Mouse (Mus musculus) myocyte (in vitro differentiated cells): Measurements from ENCODE around the gene Pphln1. TPM values are rescaled to one million over a fixed set of nuclear protein-coding genes. Genes with fewer than 3 reads are reported as not detected.
"Not testable (repeated sequence)": the region's sequence is repeated elsewhere in the genome, so short reads cannot be mapped to it uniquely, and the experiment has no call there.

Source experiments
- H3K27me3 ChIP-seq: one replicate; pipeline ENCODE4 v1.6.1; 2011; ENCODE audit not compliant: control insufficient read depth, insufficient read depth, insufficient read length
- H3K36me3 ChIP-seq: one replicate; pipeline ENCODE4 v1.6.1; 2011; ENCODE audit not compliant: control insufficient read depth, insufficient read depth
- H3K4me2 ChIP-seq: one replicate; pipeline ENCODE4 v1.6.1; 2011; ENCODE audit warnings: low read depth, control low read depth
- H3K4me3 ChIP-seq: one replicate; pipeline ENCODE4 v1.5.1; 2011; ENCODE audit warnings: mild to moderate bottlenecking, control low read depth, moderate library complexity
- H3K79me2 ChIP-seq: one replicate; pipeline ENCODE4 v1.6.1; 2011; ENCODE audit not compliant: control insufficient read depth, insufficient read depth
- H3ac ChIP-seq: one replicate; pipeline ENCODE4 v1.6.1; 2011; ENCODE audit not compliant: control insufficient read depth, insufficient read length
- CEBPB ChIP-seq: IDR thresholded peaks from 2 replicates; pipeline ENCODE4 v1.6.1; 2011; ENCODE audit warnings: mild to moderate bottlenecking, moderate library complexity; ENCODE audit not compliant: poor library complexity, insufficient read depth, severe bottlenecking
- E2F4 ChIP-seq: IDR thresholded peaks from one replicate; pipeline ENCODE4 v1.6.1; 2011; ENCODE audit warnings: mild to moderate bottlenecking, control low read depth, moderate library complexity; ENCODE audit not compliant: insufficient read depth
- MAX ChIP-seq: IDR thresholded peaks from one replicate; pipeline ENCODE4 v1.6.1; 2011; ENCODE audit warnings: low read depth, mild to moderate bottlenecking, control low read depth
- MYOD1 ChIP-seq, 3 experiments: IDR thresholded peaks; one replicate each; pipeline ENCODE4 v1.6.1; 2011; ENCODE audit warnings: control low read depth in 2 of 3, low read depth in 2 of 3, mild to moderate bottlenecking in 2 of 3, moderate library complexity in 1 of 3; ENCODE audit not compliant: insufficient read length in 2 of 3, control insufficient read depth in 1 of 3
- MYOG ChIP-seq, 3 experiments: IDR thresholded peaks; one replicate each; pipeline ENCODE4 v1.6.1; 2011; ENCODE audit warnings: control low read depth in 2 of 3, low read depth in 2 of 3, mild to moderate bottlenecking in 2 of 3; ENCODE audit not compliant: insufficient read length in 2 of 3, control insufficient read depth in 1 of 3, insufficient read depth in 1 of 3
- POLR2A ChIP-seq: IDR thresholded peaks from one replicate; pipeline ENCODE4 v1.6.1; 2011; ENCODE audit warnings: low read depth, mild to moderate bottlenecking, control low read depth, moderate library complexity; ENCODE audit not compliant: insufficient read length
- POLR2AphosphoS2 ChIP-seq: IDR thresholded peaks from one replicate; pipeline ENCODE4 v1.6.1; 2011; ENCODE audit warnings: low read depth, control low read depth; ENCODE audit not compliant: insufficient read length
- REST ChIP-seq: IDR thresholded peaks from one replicate; pipeline ENCODE4 v1.6.1; 2011; ENCODE audit warnings: mild to moderate bottlenecking, control low read depth, moderate library complexity; ENCODE audit not compliant: insufficient read depth, insufficient read length
- SRF ChIP-seq: IDR thresholded peaks from one replicate; pipeline ENCODE4 v1.6.1; 2011; ENCODE audit warnings: low read depth; ENCODE audit not compliant: control insufficient read depth, insufficient read length
- TCF12 ChIP-seq: IDR thresholded peaks from one replicate; pipeline ENCODE4 v1.6.1; 2011; ENCODE audit warnings: mild to moderate bottlenecking, control low read depth; ENCODE audit not compliant: poor library complexity, insufficient read depth, severe bottlenecking
- TCF3 ChIP-seq: IDR thresholded peaks from one replicate; pipeline ENCODE4 v1.6.1; 2011; ENCODE audit warnings: low read depth, control low read depth; ENCODE audit not compliant: insufficient read length
- USF1 ChIP-seq: IDR thresholded peaks from one replicate; pipeline ENCODE4 v1.6.1; 2011; ENCODE audit warnings: low read depth, mild to moderate bottlenecking, control low read depth, moderate library complexity
- polyA plus RNA-seq: library from polyadenylated mRNA; unstranded; fragments of >200 nt; fragmentation: generic; extraction: Trizol; gene quantifications from one replicate; pipeline ENCODE4 v1.2.1, GENCODE M21; 2012; ENCODE audit warnings: missing spikeins

The Pphln1 gene
- polyA plus RNA-seq: 20.4 TPM

DNA sequence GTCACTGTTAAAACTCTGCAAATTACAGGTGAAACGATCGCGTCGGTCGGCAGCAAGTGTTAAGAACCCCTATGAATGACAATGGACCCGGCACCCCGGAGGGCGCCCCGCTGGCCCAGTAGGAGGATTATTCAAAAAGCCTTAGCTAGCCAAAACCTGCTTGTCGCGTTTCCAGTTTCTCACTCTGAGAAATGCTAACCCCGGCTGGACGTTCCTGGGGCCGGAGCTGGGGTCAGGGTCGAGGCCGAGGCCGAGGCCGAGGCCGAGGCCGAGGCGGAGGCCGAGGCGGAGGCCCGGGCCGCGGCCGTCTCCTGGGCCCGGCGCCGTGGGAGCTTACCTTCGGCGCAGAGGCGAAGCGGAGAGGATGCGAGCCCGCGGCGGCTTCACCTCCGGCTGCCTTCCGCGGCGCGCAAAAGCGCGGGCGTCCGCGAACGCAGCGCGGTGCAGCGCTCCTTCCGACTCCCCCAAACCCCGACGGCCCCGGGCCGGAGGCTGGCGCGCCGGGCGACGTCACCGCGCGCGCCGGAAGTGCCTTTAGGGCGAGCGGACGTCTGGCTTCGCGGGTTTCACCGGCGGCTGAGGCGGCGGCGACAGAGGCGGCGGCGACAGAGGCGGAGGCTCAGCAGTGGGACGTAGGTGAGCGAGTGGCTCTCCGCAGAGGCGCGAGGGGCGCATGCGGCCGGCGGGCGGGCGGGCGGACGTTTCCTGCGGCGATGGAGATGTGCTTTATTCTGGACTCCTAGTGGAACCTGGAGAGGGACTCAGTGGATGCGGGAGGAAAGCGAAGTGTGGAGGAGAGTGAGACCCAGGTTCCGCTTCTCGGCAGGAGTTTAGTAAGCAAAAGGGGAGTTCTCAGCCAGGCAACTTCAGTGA is at the start of gene Pphln1, which contains the start of gene Zcrb1:
Pphln1 (plus strand) TSS at position 525 of the 873 bp plus-strand sequence.
Zcrb1 (minus strand) TSS at position 509 of the 873 bp plus-strand sequence.
- Histone ChIP-seq H3K79me2 (peaks cover 92% of the 10 kb centered on the region), H3K4me2 (peak within 1 kb of the TSS; percentile 97), H3K4me3 (peak within 1 kb of the TSS; percentile 74), H3K27me3 (no peaks in the 10 kb centered on the region), H3ac (peak within 1 kb of the TSS; percentile 43), H3K36me3 (peaks cover 10% of the 10 kb centered on the region)
- TF ChIP-seq MYOG (IDR thresholded peaks at IDR 0.05; ENCODE audit: control insufficient read depth in 1 of 3, insufficient read depth in 1 of 3, insufficient read length in 2 of 3, low read depth in 2 of 3) (peak in 2 of 3 experiments; percentile 9 to 19), USF1 (no peak), E2F4 (peak; percentile 50), POLR2AphosphoS2 (peak; percentile 74), REST (peak; percentile 8), SRF (peak; percentile 88), MYOD1 (IDR thresholded peaks at IDR 0.05; ENCODE audit: control insufficient read depth in 1 of 3, insufficient read length in 2 of 3, low read depth in 2 of 3) (peak in 1 of 3 experiments; percentile 12), MAX (no peak), POLR2A (peak; percentile 93), TCF12 (no peak), CEBPB (no peak), TCF3 (no peak)

GRCm38 (mm10) chr15:93358346-93359095 is 39.6 kb upstream of the Pphln1 start:
- Histone ChIP-seq H3K36me3 (no peaks in the 10 kb centered on the region), H3K4me3 (no peak overlapping the region), H3ac (no peak overlapping the region), H3K4me2 (no peak overlapping the region), H3K27me3 (no peaks in the 10 kb centered on the region), H3K79me2 (no peaks in the 10 kb centered on the region)
- TF ChIP-seq MAX: no peak
- TF ChIP-seq E2F4: no peak
- TF ChIP-seq SRF: no peak
- TF ChIP-seq TCF12: no peak

GRCm38 (mm10) chr15:93365561-93365960 is 32.6 kb upstream of the Pphln1 start:
- Histone ChIP-seq H3K79me2 (no peaks in the 10 kb centered on the region), H3K4me3 (no peak overlapping the region), H3K4me2 (no peak overlapping the region), H3ac (no peak overlapping the region), H3K27me3 (no peaks in the 10 kb centered on the region), H3K36me3 (no peaks in the 10 kb centered on the region)
- no peak for TF ChIP-seq POLR2AphosphoS2
- TF ChIP-seq POLR2A: no peak
- TF ChIP-seq CEBPB: no peak
- no peak for TF ChIP-seq MYOG (IDR thresholded peaks at IDR 0.05; ENCODE audit: control insufficient read depth in 1 of 3, insufficient read depth in 1 of 3, insufficient read length in 2 of 3, low read depth in 2 of 3)
- TF ChIP-seq TCF3: no peak
- TF ChIP-seq REST: no peak

- Histone ChIP-seq H3K36me3 (no peaks in the 10 kb centered on the region), H3K4me3 (no peak overlapping the region), H3K4me2 (no peak overlapping the region), H3K79me2 (no peaks in the 10 kb centered on the region), H3ac (no peak overlapping the region), H3K27me3 (no peaks in the 10 kb centered on the region)
- no peak for TF ChIP-seq MYOG (IDR thresholded peaks at IDR 0.05; ENCODE audit: control insufficient read depth in 1 of 3, insufficient read depth in 1 of 3, insufficient read length in 2 of 3, low read depth in 2 of 3)
- TF ChIP-seq CEBPB: no peak
- TF ChIP-seq SRF: no peak
- no peak for TF ChIP-seq TCF3
These were observed 29.6 kb upstream of the Pphln1 start for GRCm38 (mm10) chr15:93368558-93368957.

- Histone ChIP-seq H3K79me2 (no peaks in the 10 kb centered on the region), H3ac (no peak overlapping the region), H3K27me3 (no peaks in the 10 kb centered on the region), H3K4me2 (no peak overlapping the region), H3K36me3 (no peaks in the 10 kb centered on the region), H3K4me3 (no peak overlapping the region)
- no peak for TF ChIP-seq CEBPB
- no peak for TF ChIP-seq SRF
- TF ChIP-seq REST: no peak
- TF ChIP-seq MYOG (IDR thresholded peaks at IDR 0.05; ENCODE audit: control insufficient read depth in 1 of 3, insufficient read depth in 1 of 3, insufficient read length in 2 of 3, low read depth in 2 of 3): no peak
- no peak for TF ChIP-seq MAX
- TF ChIP-seq POLR2AphosphoS2: no peak
- TF ChIP-seq TCF12: no peak
- TF ChIP-seq MYOD1 (IDR thresholded peaks at IDR 0.05; ENCODE audit: control insufficient read depth in 1 of 3, insufficient read length in 2 of 3, low read depth in 2 of 3): no peak
- TF ChIP-seq E2F4: no peak
- no peak for TF ChIP-seq USF1
- no peak for TF ChIP-seq POLR2A
- TF ChIP-seq TCF3: no peak
These were observed 26.3 kb upstream of the Pphln1 start for GRCm38 (mm10) chr15:93371838-93372237.

- H3K27me3 ChIP-seq, H3K4me3 ChIP-seq, H3ac ChIP-seq, H3K36me3 ChIP-seq, H3K4me2 ChIP-seq, H3K79me2 ChIP-seq: not testable (repeated sequence)
These were observed 25.5 kb upstream of the Pphln1 start for GRCm38 (mm10) chr15:93372525-93373119.
